Mouse (Mus musculus) brown adipose tissue, adult 24 weeks (tissue): Measurements from ENCODE around the gene Atp6v0e2. TPM values are rescaled to one million over a fixed set of nuclear protein-coding genes. Genes with fewer than 3 reads are reported as not detected.

Source experiments
- H3K27ac ChIP-seq: fragments of 200-500 bp; replicated peaks from 2 replicates; pipeline ENCODE4 v1.5.1; 2012; ENCODE audit warnings: low read depth, mild to moderate bottlenecking, low read length
- H3K4me1 ChIP-seq: fragments of 200-500 bp; 2 replicates; pipeline ENCODE4 v1.6.1; 2012; ENCODE audit warnings: low read length, mixed read lengths; ENCODE audit not compliant: control insufficient read depth, insufficient read depth, insufficient read length
- H3K4me3 ChIP-seq: fragments of 200-500 bp; 2 replicates; pipeline ENCODE4 v1.5.1; 2012; ENCODE audit warnings: low read depth, mild to moderate bottlenecking, low read length, moderate library complexity; ENCODE audit not compliant: insufficient read depth
- polyA plus RNA-seq: library from polyadenylated mRNA; stranded (reverse); fragments of >200 nt; gene quantifications from 2 replicates; pipeline ENCODE4 v1.2.4, GENCODE M21; 2012; ENCODE audit not compliant: missing spikeins, insufficient read depth, insufficient read length

Atp6v0e2 gene
- polyA plus RNA-seq, 1 experiment: 4.0 TPM

DNA sequence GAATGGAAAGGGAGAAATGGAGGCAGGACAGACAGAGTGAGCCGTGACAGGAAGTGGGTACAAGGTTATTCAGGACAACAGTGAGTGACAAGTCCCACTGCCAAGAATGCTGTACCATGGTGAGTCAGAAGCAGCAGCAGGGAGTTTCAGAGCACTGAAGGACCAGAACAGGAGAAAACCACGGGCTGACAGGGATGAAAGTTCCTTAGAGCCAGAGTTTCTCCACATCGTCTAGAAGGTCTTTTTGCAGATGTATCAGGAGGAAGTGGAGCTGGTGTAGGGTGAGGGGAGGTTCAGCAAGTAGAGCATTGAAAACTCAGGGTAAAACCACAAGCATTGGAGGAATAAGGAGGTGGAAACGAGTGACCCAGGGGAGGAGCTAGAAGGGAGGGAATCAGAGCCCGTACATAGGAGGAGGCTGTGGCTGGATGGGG lies 41.8 kb downstream of the Atp6v0e2 start:
- Histone ChIP-seq H3K27ac (peak overlapping the region; percentile 97), H3K4me3 (peak overlapping the region; percentile 25), H3K4me1 (peaks cover 2% of the 10 kb centered on the region; the same call in 1 of the 2 replicates)

DNA sequence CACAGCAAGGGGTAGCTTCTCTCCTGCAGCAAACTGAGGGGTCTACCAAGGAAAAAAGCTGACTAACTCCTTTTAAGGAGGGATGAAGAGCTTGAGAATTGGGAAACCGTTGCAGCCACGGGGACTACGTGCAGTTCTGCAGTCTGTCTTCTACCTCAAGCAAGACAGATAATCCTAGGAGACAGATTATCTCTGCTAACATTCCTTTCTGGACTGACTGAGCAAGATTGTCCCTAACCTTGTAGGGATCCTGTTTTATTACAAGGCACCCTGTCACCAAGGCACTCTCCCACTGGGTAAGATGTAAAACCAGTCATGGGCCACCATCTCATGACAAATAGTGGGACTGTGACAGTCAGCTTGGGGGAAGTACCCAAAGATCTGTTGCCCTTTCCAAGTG lies 43.8 kb downstream of the Atp6v0e2 start:
- Histone ChIP-seq H3K27ac (0 out of 2 replicates have a peak overlapping the region, but pooled peaks have one; percentile 12), H3K4me3 (no peak overlapping the region), H3K4me1 (peaks cover 2% of the 10 kb centered on the region; the same call in 1 of the 2 replicates)

DNA sequence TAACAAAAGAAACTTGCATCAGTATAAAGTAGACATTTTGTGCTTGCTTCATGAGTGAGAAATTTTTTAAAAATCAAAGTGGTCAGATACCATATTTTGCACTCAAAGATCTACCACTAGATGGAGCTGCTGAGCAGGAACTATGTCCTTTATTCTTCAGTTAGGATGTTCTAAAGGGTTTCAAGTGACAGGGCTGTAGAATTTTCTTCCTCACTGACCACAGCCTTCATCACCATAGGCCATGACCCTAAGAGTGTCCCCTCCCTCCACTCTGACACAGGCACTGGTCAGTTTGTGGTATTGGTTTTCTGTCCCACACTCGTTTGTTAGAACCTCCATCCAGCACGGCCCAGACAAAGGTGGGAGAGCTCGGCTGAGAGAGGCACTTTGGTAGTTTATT lies 44.6 kb downstream of the Atp6v0e2 start:
- Histone ChIP-seq H3K27ac (no peak overlapping the region), H3K4me1 (peaks cover 2% of the 10 kb centered on the region; the same call in 1 of the 2 replicates), H3K4me3 (no peak overlapping the region)

DNA sequence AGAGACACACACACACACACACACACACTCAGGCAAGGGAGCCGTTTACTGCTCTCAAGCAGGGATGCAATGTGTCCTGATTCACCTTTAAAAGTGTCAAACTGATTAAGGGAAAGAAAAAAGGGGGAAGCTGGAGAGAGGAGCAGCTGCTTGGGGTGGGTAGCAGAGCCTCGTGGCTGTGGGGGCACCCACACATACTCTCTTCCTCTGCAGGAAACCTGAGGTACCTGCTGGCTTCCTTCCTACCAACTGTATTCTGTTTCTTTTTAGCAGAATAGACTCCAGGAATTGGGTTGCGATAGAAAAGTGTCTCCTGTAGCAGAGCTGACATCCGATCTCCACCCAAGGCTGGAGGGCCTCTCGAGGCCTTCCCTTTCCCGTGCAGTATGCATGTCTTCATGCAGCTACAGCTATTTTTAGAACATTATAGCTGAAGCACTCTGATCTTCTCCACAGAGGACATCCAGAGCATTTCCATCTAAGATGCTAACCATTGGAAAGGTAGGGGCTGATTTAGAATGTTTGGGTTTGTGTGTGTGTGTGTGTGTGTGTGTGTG lies 51.9 kb downstream of the Atp6v0e2 start, which contains the start of gene Gm45021:
Gene Gm45021, plus strand, starts transcription at position 417 of the 557 bp plus-strand sequence.
- Histone ChIP-seq H3K4me3 (no peak within 1 kb of the TSS), H3K27ac (no peak within 1 kb of the TSS), H3K4me1 (no peaks in the 10 kb centered on the region)

Other genes starting within 250 kb of the Atp6v0e2 start
- gene Krba1, start 142.0 kb upstream of the Atp6v0e2 start, polyA plus RNA-seq: 5.9 and 6.6 TPM in 2 replicates
- 41.3 and 44.0 TPM in 2 replicates for gene Zfp467, start 91.8 kb upstream of the Atp6v0e2 start, polyA plus RNA-seq
- 0.25 TPM in 1 of 2 replicates, not detected in the other for gene Sspo, start 89.4 kb upstream of the Atp6v0e2 start, polyA plus RNA-seq
- gene Lrrc61, start 17.2 kb downstream of the Atp6v0e2 start, polyA plus RNA-seq: 9.1 and 22.4 TPM in 2 replicates
- 260 and 356 TPM in 2 replicates for gene Rarres2, start 35.2 kb downstream of the Atp6v0e2 start, polyA plus RNA-seq
- gene Gm45021, start 52.0 kb downstream of the Atp6v0e2 start, polyA plus RNA-seq: not detected in 2 replicates
- 14.1 and 17.4 TPM in 2 replicates for gene Repin1, start 56.3 kb downstream of the Atp6v0e2 start, polyA plus RNA-seq
- gene Gm44965, start 56.3 kb downstream of the Atp6v0e2 start, polyA plus RNA-seq: not detected in 2 replicates
- gene Zfp775, start 64.4 kb downstream of the Atp6v0e2 start, polyA plus RNA-seq: 1.2 and 2.3 TPM in 2 replicates
- 2.3 and 2.9 TPM in 2 replicates for gene AI854703, start 89.1 kb downstream of the Atp6v0e2 start, polyA plus RNA-seq
- gene Gimap8, start 109.6 kb downstream of the Atp6v0e2 start, polyA plus RNA-seq: 3.4 and 5.1 TPM in 2 replicates
- 2.5 and 5.9 TPM in 2 replicates for gene Gimap9, start 138.5 kb downstream of the Atp6v0e2 start, polyA plus RNA-seq
- gene Gimap4, start 146.9 kb downstream of the Atp6v0e2 start, polyA plus RNA-seq: 13.3 and 27.1 TPM in 2 replicates
- 27.2 and 40.0 TPM in 2 replicates for gene Gimap6, start 170.6 kb downstream of the Atp6v0e2 start, polyA plus RNA-seq
- not detected in 2 replicates for gene Gm28053, start 181.0 kb downstream of the Atp6v0e2 start, polyA plus RNA-seq
- gene Gimap7, start 181.0 kb downstream of the Atp6v0e2 start, polyA plus RNA-seq: not detected in 2 replicates
- gene Gimap1, start 201.4 kb downstream of the Atp6v0e2 start, polyA plus RNA-seq: 2.0 and 3.2 TPM in 2 replicates
- gene Gimap5, start 208.6 kb downstream of the Atp6v0e2 start, polyA plus RNA-seq: 2.2 and 2.5 TPM in 2 replicates
- 0.75 and 0.79 TPM in 2 replicates for gene Gimap3, start 233.2 kb downstream of the Atp6v0e2 start, polyA plus RNA-seq